Mouse (Mus musculus) forebrain, embryonic 14.5 days (tissue): ENCODE measurements around the gene Dnlz. TPM values are rescaled to one million over a fixed set of nuclear protein-coding genes. Genes with fewer than 3 reads are reported as not detected.

ENCODE experiments used
- ATAC-seq: fragments of 200-750 bp; cut with Nextera tagmentation; 2 replicates; pipeline ENCODE4 v1.8.0; 2017; ENCODE audit warnings: mild to moderate bottlenecking, moderate library complexity
- DNase-seq: peaks from one replicate; pipeline ENCODE4 v3.0.0-alpha.2; 2015; ENCODE audit warnings: low spot score
- H3K27ac ChIP-seq: fragments of 300-500 bp; sonication (generic); 2 replicates; pipeline ENCODE4 v1.5.1; 2014; ENCODE audit warnings: low read depth, mild to moderate bottlenecking, control low read depth, low read length, moderate library complexity
- H3K27me3 ChIP-seq: fragments of 300-500 bp; sonication (generic); replicated peaks from 2 replicates; pipeline ENCODE4 v1.6.1; 2014; ENCODE audit warnings: low read length, control low read depth, mixed read lengths; ENCODE audit not compliant: control insufficient read depth, insufficient read depth
- H3K36me3 ChIP-seq: fragments of 300-500 bp; sonication (generic); 2 replicates; pipeline ENCODE4 v1.6.1; 2014; ENCODE audit warnings: low read length, control low read depth; ENCODE audit not compliant: control insufficient read depth, insufficient read depth
- H3K4me1 ChIP-seq: fragments of 300-500 bp; sonication (generic); 2 replicates; pipeline ENCODE4 v1.6.1; 2014; ENCODE audit warnings: antibody characterized with exemption, low read length, control low read depth; ENCODE audit not compliant: control insufficient read depth, insufficient read depth
- H3K4me2 ChIP-seq: fragments of 300-500 bp; sonication (generic); 2 replicates; pipeline ENCODE4 v1.6.1; 2014; ENCODE audit warnings: mild to moderate bottlenecking, control low read depth, low read length
- H3K4me3 ChIP-seq: fragments of 300-500 bp; sonication (generic); 2 replicates; pipeline ENCODE4 v1.5.1; 2014; ENCODE audit warnings: low read depth, low read length, control low read depth
- H3K9ac ChIP-seq: fragments of 300-500 bp; sonication (generic); 2 replicates; pipeline ENCODE4 v1.6.1; 2014; ENCODE audit warnings: mild to moderate bottlenecking, low read length, control low read depth, moderate library complexity
- H3K9me3 ChIP-seq: fragments of 300-500 bp; sonication (generic); replicated peaks from 2 replicates; pipeline ENCODE4 v1.6.1; 2016; ENCODE audit warnings: low read length, control low read depth, mixed read lengths; ENCODE audit not compliant: control insufficient read depth
- WGBS: fragments of 180-500 bp; shearing (Covaris S2); extraction: QIAGEN DNeasy Blood & Tissue Kit; methylation state at CpG from one replicate; pipeline ENCODE4 v1.1.7; 2014; 5-methylcytosine and 5-hydroxymethylcytosine counted together
- polyA plus RNA-seq: library from polyadenylated mRNA; unstranded; fragments of >200 nt; fragmentation: Nextera tagmentation; extraction: Ambion mirVana; gene quantifications from 2 replicates; pipeline ENCODE4 v1.2.1, GENCODE M21; 2014

The Dnlz gene
- polyA plus RNA-seq, 1 experiment from 2014 or later: 33.1 TPM

GRCm38 (mm10) chr2:26330056-26330468 is 21.8 kb downstream of the Dnlz start:
- no peak overlapping the region for H3K9ac ChIP-seq
- H3K27ac ChIP-seq: no peak overlapping the region
- DNase-seq (no peak), ATAC-seq (no peak)
- no peaks in the 10 kb centered on the region for H3K9me3 ChIP-seq
- no peaks in the 10 kb centered on the region for H3K4me1 ChIP-seq
- H3K4me3 ChIP-seq: no peak overlapping the region
- no peaks in the 10 kb centered on the region for H3K27me3 ChIP-seq
- peaks cover 70% of the 10 kb centered on the region for H3K36me3 ChIP-seq
- no peak overlapping the region for H3K4me2 ChIP-seq
- WGBS: 94% methylated on average over 4 of the region's 4 CpGs

- Histone ChIP-seq H3K9me3 (no peaks in the 10 kb centered on the region), H3K27ac (no peak overlapping the region), H3K4me2 (no peak overlapping the region), H3K36me3 (peaks cover 77% of the 10 kb centered on the region), H3K9ac (no peak overlapping the region), H3K27me3 (no peaks in the 10 kb centered on the region), H3K4me3 (no peak overlapping the region), H3K4me1 (no peaks in the 10 kb centered on the region)
- no peak for ATAC-seq
- DNase-seq: no peak
- 54% methylated on average over 8 of the region's 8 CpGs for WGBS
These were observed 22.5 kb downstream of the Dnlz start for GRCm38 (mm10) chr2:26329402-26329801.

- no peaks in the 10 kb centered on the region for H3K4me1 ChIP-seq
- no peak overlapping the region for H3K4me3 ChIP-seq
- H3K9me3 ChIP-seq: no peaks in the 10 kb centered on the region
- no peak overlapping the region for H3K9ac ChIP-seq
- no peak overlapping the region for H3K4me2 ChIP-seq
- 90% methylated on average over 4 of the region's 4 CpGs for WGBS
- no peaks in the 10 kb centered on the region for H3K27me3 ChIP-seq
- no peak for DNase-seq
- no peak overlapping the region for H3K27ac ChIP-seq
- H3K36me3 ChIP-seq: peaks cover 91% of the 10 kb centered on the region
- ATAC-seq: no peak
These were observed 24.1 kb downstream of the Dnlz start for GRCm38 (mm10) chr2:26327852-26328251.

GRCm38 (mm10) chr2:26325386-26326181 is 26.3 kb downstream of the Dnlz start:
- peak; percentile 77; the same call in 1 of the 2 replicates for ATAC-seq
- H3K36me3 ChIP-seq: peaks cover 79% of the 10 kb centered on the region

GRCm38 (mm10) chr2:26324917-26325316 is 27.0 kb downstream of the Dnlz start:
- 89% methylated on average over 2 of the region's 2 CpGs for WGBS
- DNase-seq (no peak), ATAC-seq (no peak)
- H3K36me3 ChIP-seq: peaks cover 72% of the 10 kb centered on the region
- H3K27ac ChIP-seq: no peak overlapping the region
- no peak overlapping the region for H3K9ac ChIP-seq
- H3K27me3 ChIP-seq: no peaks in the 10 kb centered on the region
- no peaks in the 10 kb centered on the region for H3K9me3 ChIP-seq
- H3K4me1 ChIP-seq: 0 out of 2 replicates have a peak, but pooled peaks cover under 1% of the 10 kb centered on the region
- H3K4me2 ChIP-seq: no peak overlapping the region
- H3K4me3 ChIP-seq: no peak overlapping the region

More at GRCm38 (mm10) chr2:26325386-26326181, 26.3 kb downstream of the Dnlz start:
- H3K9me3 ChIP-seq: no peaks in the 10 kb centered on the region
- H3K4me1 ChIP-seq: no peaks in the 10 kb centered on the region
- no peak overlapping the region for H3K4me3 ChIP-seq
- 70% methylated on average over 15 of the region's 15 CpGs for WGBS
- H3K9ac ChIP-seq: no peak overlapping the region
- H3K4me2 ChIP-seq: no peak overlapping the region
- peak; percentile 61 for DNase-seq
- H3K27me3 ChIP-seq: no peaks in the 10 kb centered on the region
- no peak overlapping the region for H3K27ac ChIP-seq

GRCm38 (mm10) chr2:26323589-26324325 is 28.2 kb downstream of the Dnlz start:
- H3K27me3 ChIP-seq: no peaks in the 10 kb centered on the region
- H3K4me1 ChIP-seq: peaks cover 2% of the 10 kb centered on the region; the same call in 1 of the 2 replicates
- 92% methylated on average over 13 of the region's 13 CpGs for WGBS
- DNase-seq (no peak), ATAC-seq (no peak)
- no peak overlapping the region for H3K4me3 ChIP-seq
- H3K36me3 ChIP-seq: peaks cover 66% of the 10 kb centered on the region
- H3K27ac ChIP-seq: no peak overlapping the region
- no peak overlapping the region for H3K9ac ChIP-seq
- H3K9me3 ChIP-seq: no peaks in the 10 kb centered on the region
- no peak overlapping the region for H3K4me2 ChIP-seq

- ATAC-seq: no peak
These were observed 31.4 kb downstream of the Dnlz start for GRCm38 (mm10) chr2:26320245-26321185.

GRCm38 (mm10) chr2:26319519-26320244 is 32.2 kb downstream of the Dnlz start:
- no peak overlapping the region for H3K27ac ChIP-seq
- peaks cover 34% of the 10 kb centered on the region for H3K36me3 ChIP-seq
- H3K9me3 ChIP-seq: no peaks in the 10 kb centered on the region
- peaks cover 26% of the 10 kb centered on the region for H3K4me1 ChIP-seq
- no peak for DNase-seq
- H3K4me3 ChIP-seq: no peak overlapping the region
- H3K4me2 ChIP-seq: no peak overlapping the region
- H3K27me3 ChIP-seq: no peaks in the 10 kb centered on the region
- no peak overlapping the region for H3K9ac ChIP-seq
- WGBS: 87% methylated on average over 13 of the region's 13 CpGs
- no peak for ATAC-seq

More at GRCm38 (mm10) chr2:26320245-26321185, 31.4 kb downstream of the Dnlz start:
- no peak overlapping the region for H3K4me3 ChIP-seq
- peaks cover 24% of the 10 kb centered on the region for H3K4me1 ChIP-seq
- DNase-seq: no peak
- 88% methylated on average over 14 of the region's 14 CpGs for WGBS
- no peaks in the 10 kb centered on the region for H3K27me3 ChIP-seq
- no peaks in the 10 kb centered on the region for H3K9me3 ChIP-seq
- peaks cover 42% of the 10 kb centered on the region for H3K36me3 ChIP-seq
- H3K4me2 ChIP-seq: no peak overlapping the region
- 0 out of 2 replicates have a peak overlapping the region, but pooled peaks have one; percentile 8 for H3K9ac ChIP-seq
- no peak overlapping the region for H3K27ac ChIP-seq
